Mouse (Mus musculus) heart, embryonic 12.5 days (tissue): ENCODE measurements around the gene Kcnk10. TPM values are rescaled to one million over a fixed set of nuclear protein-coding genes. Genes with fewer than 3 reads are reported as not detected.

Source experiments
- ATAC-seq: fragments of 200-750 bp; cut with Nextera tagmentation; 2 replicates; pipeline ENCODE4 v1.8.0; 2017; ENCODE audit warnings: moderate TSS enrichment, moderate library complexity; ENCODE audit not compliant: insufficient number of reproducible peaks, low FRiP score
- H3K27ac ChIP-seq: fragments of 300-500 bp; sonication (generic); 2 replicates; pipeline ENCODE4 v1.5.1; 2016; ENCODE audit warnings: mild to moderate bottlenecking, moderate library complexity; ENCODE audit not compliant: poor library complexity, severe bottlenecking
- H3K27me3 ChIP-seq: fragments of 300-500 bp; sonication (generic); replicated peaks from 2 replicates; pipeline ENCODE4 v1.6.1; 2016; ENCODE audit warnings: mild to moderate bottlenecking, moderate library complexity
- H3K36me3 ChIP-seq: fragments of 300-500 bp; sonication (generic); 2 replicates; pipeline ENCODE4 v1.6.1; 2016; ENCODE audit warnings: mild to moderate bottlenecking, moderate library complexity
- H3K4me1 ChIP-seq: fragments of 300-500 bp; sonication (generic); replicated peaks from 2 replicates; pipeline ENCODE4 v1.6.1; 2016; ENCODE audit warnings: mild to moderate bottlenecking
- H3K4me2 ChIP-seq: fragments of 300-500 bp; sonication (generic); 2 replicates; pipeline ENCODE4 v1.6.1; 2016; ENCODE audit warnings: mild to moderate bottlenecking, moderate library complexity
- H3K4me3 ChIP-seq: fragments of 300-500 bp; sonication (generic); 2 replicates; pipeline ENCODE4 v1.5.1; 2016; ENCODE audit warnings: mild to moderate bottlenecking
- H3K9ac ChIP-seq: fragments of 300-500 bp; sonication (generic); 2 replicates; pipeline ENCODE4 v1.6.1; 2016; ENCODE audit warnings: mild to moderate bottlenecking, moderate library complexity
- H3K9me3 ChIP-seq: fragments of 300-500 bp; sonication (generic); replicated peaks from 2 replicates; pipeline ENCODE4 v1.6.1; 2016; ENCODE audit warnings: mild to moderate bottlenecking, moderate library complexity
- WGBS: fragments of 180-500 bp; shearing (Covaris S2); methylation state at CpG from one replicate; pipeline ENCODE4 v1.1.7; 2016; 5-methylcytosine and 5-hydroxymethylcytosine counted together
- polyA plus RNA-seq: library from polyadenylated mRNA; unstranded; fragments of >200 nt; fragmentation: Nextera tagmentation; extraction: Ambion mirVana; gene quantifications from 2 replicates; pipeline ENCODE4 v1.2.1, GENCODE M21; 2016

The Kcnk10 gene
- polyA plus RNA-seq, 1 experiment from 2014 or later: 0.37 TPM

DNA sequence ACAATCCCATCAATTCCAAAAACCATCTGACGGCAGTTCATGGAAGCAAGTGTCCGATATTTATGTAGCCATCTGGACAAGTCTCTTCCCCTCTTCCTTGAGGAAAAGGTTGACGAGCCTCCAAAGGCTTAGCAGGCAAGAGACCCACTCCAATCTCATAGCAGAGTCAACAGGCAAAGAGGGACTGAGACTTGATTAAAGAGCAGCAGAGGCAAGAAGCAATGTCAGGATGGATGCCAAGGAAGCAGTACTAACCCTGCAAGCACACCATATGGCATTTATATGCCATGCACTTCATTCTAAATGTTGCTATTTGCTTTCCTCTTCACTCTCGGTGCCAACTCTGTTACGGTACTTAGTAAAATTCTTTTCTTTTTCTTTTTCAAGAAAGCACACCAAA, 119.6 kb downstream of the Kcnk10 start:
- Histone ChIP-seq H3K9ac (no peak overlapping the region), H3K27ac (no peak overlapping the region), H3K4me1 (no peaks in the 10 kb centered on the region), H3K36me3 (no peaks in the 10 kb centered on the region), H3K27me3 (no peaks in the 10 kb centered on the region), H3K4me2 (no peak overlapping the region), H3K4me3 (no peak overlapping the region), H3K9me3 (peaks cover 3% of the 10 kb centered on the region; the same call in 1 of the 2 replicates)
- 86% methylated on average over 5 of the region's 5 CpGs for WGBS
- ATAC-seq: no peak

DNA sequence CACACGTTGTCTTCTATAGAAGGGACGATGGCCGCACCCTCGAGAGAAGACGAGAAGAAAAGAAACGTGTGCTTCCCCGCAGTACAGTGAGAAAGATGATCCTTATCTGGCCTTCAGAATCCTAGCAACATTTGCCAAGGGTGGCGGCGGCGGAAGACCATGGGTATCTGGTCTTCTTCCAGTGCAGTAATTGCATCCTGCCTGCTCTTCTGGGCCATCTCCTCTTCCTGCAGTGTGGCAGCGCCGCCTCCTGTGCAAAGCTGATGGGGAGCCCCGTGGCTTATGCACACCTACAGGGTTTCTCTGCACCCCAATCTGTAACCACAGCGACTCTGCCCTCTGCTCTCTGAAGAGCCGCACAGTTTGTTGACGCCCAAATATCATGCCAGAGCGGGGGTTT, 124.9 kb downstream of the Kcnk10 start:
- Histone ChIP-seq H3K9ac (no peak overlapping the region), H3K27me3 (no peaks in the 10 kb centered on the region), H3K9me3 (no peaks in the 10 kb centered on the region), H3K4me3 (no peak overlapping the region), H3K27ac (no peak overlapping the region), H3K4me1 (no peaks in the 10 kb centered on the region), H3K4me2 (no peak overlapping the region), H3K36me3 (no peaks in the 10 kb centered on the region)
- WGBS: 76% methylated on average over 17 of the region's 17 CpGs
- no peak for ATAC-seq

DNA sequence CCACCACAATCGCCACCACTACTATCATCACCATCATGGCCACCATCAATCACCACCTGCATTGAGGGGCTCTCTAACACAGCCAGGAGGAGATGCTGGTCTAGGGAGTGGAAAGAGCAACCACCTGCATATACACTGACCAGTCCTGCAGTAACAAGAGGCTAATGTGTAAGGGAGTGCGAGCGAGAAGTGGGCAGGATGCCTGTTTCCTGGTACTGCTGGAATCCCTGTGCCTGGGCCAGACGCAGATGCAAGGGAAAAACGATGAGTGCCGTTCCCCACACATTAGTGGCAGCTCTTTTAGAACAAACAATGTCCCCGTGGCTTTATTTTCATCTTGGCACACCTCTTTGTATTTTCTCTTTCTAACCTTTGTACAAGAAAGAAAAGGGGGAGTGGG, 125.5 kb downstream of the Kcnk10 start:
- Histone ChIP-seq H3K4me1 (no peaks in the 10 kb centered on the region), H3K4me3 (no peak overlapping the region), H3K27me3 (no peaks in the 10 kb centered on the region), H3K4me2 (no peak overlapping the region), H3K9ac (no peak overlapping the region), H3K9me3 (no peaks in the 10 kb centered on the region), H3K36me3 (no peaks in the 10 kb centered on the region), H3K27ac (no peak overlapping the region)
- WGBS: 75% methylated on average over 7 of the region's 7 CpGs
- ATAC-seq: no peak

DNA sequence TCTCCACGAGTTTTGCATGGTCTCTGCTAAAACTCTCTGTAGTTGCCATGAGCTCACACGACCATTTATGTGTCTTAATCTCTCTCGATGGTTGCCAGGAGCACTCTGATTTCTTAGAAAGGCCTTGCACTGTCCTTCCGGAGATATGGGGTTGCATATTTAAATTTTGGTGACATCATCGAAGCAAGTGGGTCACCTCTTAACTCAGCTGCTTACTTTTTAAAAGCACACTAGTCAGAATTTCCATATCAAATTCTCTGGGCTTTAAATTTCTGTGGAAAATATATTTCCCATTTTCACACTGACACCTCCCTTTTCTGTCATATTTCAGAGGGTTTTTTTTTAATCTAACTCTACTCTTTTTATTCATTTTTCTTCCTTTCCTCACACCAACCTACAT, 132.5 kb downstream of the Kcnk10 start:
- Histone ChIP-seq H3K36me3 (no peaks in the 10 kb centered on the region), H3K4me2 (no peak overlapping the region), H3K9ac (no peak overlapping the region), H3K4me3 (no peak overlapping the region), H3K27me3 (no peaks in the 10 kb centered on the region), H3K4me1 (no peaks in the 10 kb centered on the region), H3K27ac (no peak overlapping the region), H3K9me3 (no peaks in the 10 kb centered on the region)
- WGBS: 57% methylated on average over 5 of the region's 5 CpGs
- no peak for ATAC-seq

GRCm38 (mm10) chr12:98444860-98445259, 133.2 kb downstream of the Kcnk10 start:
- Histone ChIP-seq H3K9me3 (no peaks in the 10 kb centered on the region), H3K36me3 (no peaks in the 10 kb centered on the region), H3K4me2 (no peak overlapping the region), H3K4me3 (no peak overlapping the region), H3K4me1 (no peaks in the 10 kb centered on the region), H3K27ac (no peak overlapping the region), H3K27me3 (no peaks in the 10 kb centered on the region), H3K9ac (no peak overlapping the region)
- WGBS: 84% methylated on average over 5 of the region's 5 CpGs
- no peak for ATAC-seq

DNA sequence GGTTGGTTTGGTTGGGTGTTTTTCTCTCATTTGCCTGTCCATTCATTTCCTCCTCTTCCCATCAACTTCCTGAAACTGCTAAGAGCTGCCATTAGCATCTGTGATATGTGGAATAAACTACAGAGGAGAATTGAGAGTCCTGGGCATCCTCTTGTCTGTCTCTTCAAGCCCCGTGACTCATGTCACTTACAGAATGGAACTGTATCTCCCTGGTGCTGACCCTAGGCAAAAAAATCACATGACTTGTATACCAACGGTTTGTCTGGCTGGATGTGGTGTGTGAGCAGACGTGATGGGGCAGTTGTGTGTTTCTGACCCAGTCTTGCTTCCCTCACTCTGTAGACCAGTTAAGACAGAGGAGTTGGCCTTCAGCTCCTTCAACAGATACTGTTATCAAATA, 134.4 kb downstream of the Kcnk10 start:
- H3K27me3 ChIP-seq: no peaks in the 10 kb centered on the region
- H3K36me3 ChIP-seq: no peaks in the 10 kb centered on the region
- H3K27ac ChIP-seq: no peak overlapping the region
- 79% methylated on average over 3 of the region's 3 CpGs for WGBS
- no peaks in the 10 kb centered on the region for H3K4me1 ChIP-seq
- H3K4me3 ChIP-seq: no peak overlapping the region
- no peak overlapping the region for H3K4me2 ChIP-seq
- H3K9ac ChIP-seq: no peak overlapping the region
- H3K9me3 ChIP-seq: no peaks in the 10 kb centered on the region
- ATAC-seq: no peak

DNA sequence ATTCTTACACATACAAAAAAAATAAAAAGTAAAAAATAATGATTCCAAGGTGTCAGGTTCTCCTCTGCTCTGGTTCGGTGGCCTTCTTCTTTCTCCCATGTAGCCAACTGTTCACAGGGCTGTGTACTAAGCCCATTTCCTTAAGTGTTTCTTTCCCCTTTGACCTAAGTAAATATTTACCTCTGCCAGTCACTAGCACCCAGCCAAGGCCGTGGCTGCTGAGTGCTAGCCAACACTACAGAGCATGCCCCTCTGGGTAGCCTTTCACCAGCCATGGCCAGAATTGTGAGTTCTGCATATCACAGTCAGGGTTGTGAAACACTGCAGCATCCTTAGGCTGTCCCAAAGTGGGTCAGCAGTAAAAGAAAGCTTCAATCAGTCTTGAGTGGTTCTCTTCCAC, 140.0 kb downstream of the Kcnk10 start:
- ATAC-seq: no peak
- no peak overlapping the region for H3K4me3 ChIP-seq

GRCm38 (mm10) chr12:98430683-98431082, 147.4 kb downstream of the Kcnk10 start:
- Histone ChIP-seq H3K9me3 (no peaks in the 10 kb centered on the region), H3K9ac (no peak overlapping the region), H3K27me3 (no peaks in the 10 kb centered on the region), H3K36me3 (no peaks in the 10 kb centered on the region), H3K4me2 (no peak overlapping the region), H3K4me3 (no peak overlapping the region), H3K27ac (no peak overlapping the region), H3K4me1 (no peaks in the 10 kb centered on the region)
- ATAC-seq: no peak
- 79% methylated on average over 5 of the region's 5 CpGs for WGBS

More for the DNA sequence above, 140.0 kb downstream of the Kcnk10 start:
- no peak overlapping the region for H3K27ac ChIP-seq
- 58% methylated on average over 2 of the region's 2 CpGs for whole genome bisulfite sequencing
- H3K4me2 ChIP-seq: no peak overlapping the region
- no peaks in the 10 kb centered on the region for H3K27me3 ChIP-seq
- no peaks in the 10 kb centered on the region for H3K4me1 ChIP-seq
- H3K9me3 ChIP-seq: no peaks in the 10 kb centered on the region
- H3K9ac ChIP-seq: no peak overlapping the region
- no peaks in the 10 kb centered on the region for H3K36me3 ChIP-seq

DNA sequence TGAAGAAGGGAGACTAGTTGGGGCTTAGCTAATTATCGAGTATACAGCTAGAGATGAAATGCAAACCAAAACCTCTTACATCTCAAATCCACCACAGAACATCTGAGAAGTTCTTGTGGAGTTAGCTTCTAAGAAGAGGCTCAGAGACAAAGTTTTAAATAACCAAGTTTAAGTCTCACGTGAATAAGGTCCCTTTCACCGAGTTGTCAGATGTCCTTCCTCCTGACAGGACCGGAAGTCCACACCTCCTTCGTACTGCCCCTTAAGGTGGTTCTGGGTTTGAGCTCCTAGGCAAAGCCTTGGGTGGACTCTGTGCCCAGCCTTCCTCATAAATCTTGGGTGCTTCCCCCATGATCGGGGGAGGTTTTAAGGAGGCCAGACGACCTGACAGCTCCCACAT, 156.8 kb downstream of the Kcnk10 start:
- no peak overlapping the region for H3K9ac ChIP-seq
- 74% methylated on average over 7 of the region's 7 CpGs for WGBS
- no peaks in the 10 kb centered on the region for H3K9me3 ChIP-seq
- no peak overlapping the region for H3K4me3 ChIP-seq
- no peaks in the 10 kb centered on the region for H3K4me1 ChIP-seq
- no peak overlapping the region for H3K4me2 ChIP-seq
- no peaks in the 10 kb centered on the region for H3K27me3 ChIP-seq
- H3K27ac ChIP-seq: no peak overlapping the region
- H3K36me3 ChIP-seq: no peaks in the 10 kb centered on the region
- ATAC-seq: no peak

DNA sequence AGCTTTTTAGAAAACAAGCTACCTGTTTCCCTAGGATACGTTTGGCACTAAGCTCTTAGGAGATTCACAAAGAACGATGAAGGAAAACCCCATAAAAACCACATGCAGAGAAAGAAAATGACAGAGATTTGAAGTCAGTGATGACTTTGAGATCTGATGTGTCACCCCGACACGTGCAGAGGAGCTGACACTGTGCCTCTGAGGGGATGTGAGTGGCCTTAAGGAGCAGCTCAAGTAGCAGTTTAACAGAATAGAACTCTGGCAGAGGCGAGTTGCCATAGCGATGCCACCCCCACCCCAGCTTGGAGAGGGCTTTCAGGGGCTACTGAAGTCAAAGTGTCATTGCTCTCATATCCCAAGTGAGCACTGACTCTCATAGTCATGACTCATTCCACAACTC, 158.3 kb downstream of the Kcnk10 start:
- Histone ChIP-seq H3K9ac (no peak overlapping the region), H3K27me3 (no peaks in the 10 kb centered on the region), H3K4me3 (no peak overlapping the region), H3K4me1 (no peaks in the 10 kb centered on the region), H3K36me3 (no peaks in the 10 kb centered on the region), H3K27ac (no peak overlapping the region), H3K9me3 (no peaks in the 10 kb centered on the region), H3K4me2 (no peak overlapping the region)
- ATAC-seq: no peak
- 66% methylated on average over 6 of the region's 6 CpGs for WGBS

- Histone ChIP-seq H3K27me3 (no peaks in the 10 kb centered on the region), H3K9me3 (no peaks in the 10 kb centered on the region), H3K27ac (no peak overlapping the region), H3K9ac (no peak overlapping the region), H3K4me2 (no peak overlapping the region), H3K4me1 (no peaks in the 10 kb centered on the region), H3K36me3 (no peaks in the 10 kb centered on the region), H3K4me3 (no peak overlapping the region)
- ATAC-seq: no peak
- WGBS: 46% methylated on average over 2 of the region's 2 CpGs
Measured at GRCm38 (mm10) chr12:98409580-98409979, 168.5 kb downstream of the Kcnk10 start.

DNA sequence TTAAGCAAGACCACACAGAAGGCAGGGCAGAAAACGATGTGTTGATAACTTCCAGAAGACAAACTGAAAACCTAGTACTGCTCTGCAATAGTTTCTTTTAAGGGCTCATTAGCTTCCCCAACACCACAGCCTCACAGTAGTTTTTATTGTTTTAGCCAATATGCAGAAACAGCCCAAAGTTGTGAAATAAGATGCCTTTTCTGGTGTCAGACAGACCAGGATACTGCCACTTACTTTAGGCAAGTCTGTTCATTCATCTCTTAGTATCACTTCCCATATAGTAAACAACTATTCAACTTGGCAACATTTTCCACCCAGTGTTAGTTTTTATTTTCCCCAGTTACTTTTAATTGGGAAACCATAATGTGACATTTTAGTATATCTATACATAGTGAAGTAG, 171.5 kb downstream of the Kcnk10 start:
- Histone ChIP-seq H3K9ac (no peak overlapping the region), H3K4me2 (no peak overlapping the region), H3K4me3 (no peak overlapping the region), H3K27ac (no peak overlapping the region), H3K36me3 (no peaks in the 10 kb centered on the region), H3K27me3 (no peaks in the 10 kb centered on the region), H3K4me1 (no peaks in the 10 kb centered on the region), H3K9me3 (no peaks in the 10 kb centered on the region)
- no peak for ATAC-seq
- WGBS: 75% methylated on average over 1 of the region's 1 CpGs
